Mouse (Mus musculus): ENCODE measurements around the gene Sbf1.

The Sbf1 gene

GRCm38 (mm10) chr15:89315190-89315731 lies at the start of gene Sbf1:
TSS of gene Sbf1 (minus strand) at chr15:89315311.
- DNase-seq (ENCODE audit: low spot score in 2 of 2), result peak; percentile 98

- DNase-seq (ENCODE audit: low spot score in 2 of 2), result no peak
Observed at GRCm38 (mm10) chr15:89363051-89363450, 47.9 kb upstream of the Sbf1 start.

- no peak for DNase-seq (ENCODE audit: low spot score in 2 of 2)
Observed at GRCm38 (mm10) chr15:89358784-89359183, 43.7 kb upstream of the Sbf1 start.

- DNase-seq (ENCODE audit: low spot score in 2 of 2), result peak; percentile 91 to 93
Observed at GRCm38 (mm10) chr15:89356372-89356771, 41.3 kb upstream of the Sbf1 start.

- peak; percentile 96 for DNase-seq (ENCODE audit: low spot score in 2 of 2)
Observed at GRCm38 (mm10) chr15:89355241-89356187, 40.4 kb upstream of the Sbf1 start, which contains the start of the genes Lmf2 and Ncaph2. TSS of gene Lmf2 (minus strand) at chr15:89355659. TSS of gene Ncaph2 (plus strand) at chr15:89355719.

- DNase-seq (ENCODE audit: low spot score in 2 of 2), result no peak
Observed at GRCm38 (mm10) chr15:89354455-89354854, 39.3 kb upstream of the Sbf1 start.

- peak in 1 of 2 experiments; percentile 36 for DNase-seq (ENCODE audit: low spot score in 2 of 2)
Observed at GRCm38 (mm10) chr15:89353837-89354236, 38.7 kb upstream of the Sbf1 start.

- no peak for DNase-seq (ENCODE audit: low spot score in 2 of 2)
Observed at GRCm38 (mm10) chr15:89352795-89353194, 37.7 kb upstream of the Sbf1 start.

GRCm38 (mm10) chr15:89352054-89352453 lies 36.9 kb upstream of the Sbf1 start:
- DNase-seq (ENCODE audit: low spot score in 2 of 2), result no peak

- DNase-seq (ENCODE audit: low spot score in 2 of 2), result no peak
Observed at GRCm38 (mm10) chr15:89351302-89351701, 36.2 kb upstream of the Sbf1 start.

- DNase-seq (ENCODE audit: low spot score in 2 of 2), result no peak
Observed at GRCm38 (mm10) chr15:89350447-89350846, 35.3 kb upstream of the Sbf1 start.

GRCm38 (mm10) chr15:89343325-89343724 lies 28.2 kb upstream of the Sbf1 start:
- DNase-seq (ENCODE audit: low spot score in 2 of 2), result no peak

- DNase-seq (ENCODE audit: low spot score in 2 of 2), result no peak
Observed at GRCm38 (mm10) chr15:89341678-89342077, 26.6 kb upstream of the Sbf1 start.

GRCm38 (mm10) chr15:89340136-89340535 lies 25.0 kb upstream of the Sbf1 start:
- no peak for DNase-seq (ENCODE audit: low spot score in 2 of 2)

GRCm38 (mm10) chr15:89339696-89340095 lies 24.6 kb upstream of the Sbf1 start:
- no peak for DNase-seq (ENCODE audit: low spot score in 2 of 2)

GRCm38 (mm10) chr15:89336422-89336821 lies 21.3 kb upstream of the Sbf1 start:
- no peak for DNase-seq (ENCODE audit: low spot score in 2 of 2)

GRCm38 (mm10) chr15:89334774-89335537 lies 19.8 kb upstream of the Sbf1 start:
- DNase-seq (ENCODE audit: low spot score in 2 of 2), result no peak

- no peak for DNase-seq (ENCODE audit: low spot score in 2 of 2)
Observed at GRCm38 (mm10) chr15:89334271-89334670, 19.2 kb upstream of the Sbf1 start, which contains the start of gene Miox. TSS of gene Miox (plus strand) at chr15:89334398.

- DNase-seq (ENCODE audit: low spot score in 2 of 2), result no peak
Observed at GRCm38 (mm10) chr15:89326441-89326840, 11.3 kb upstream of the Sbf1 start.

- DNase-seq (ENCODE audit: low spot score in 2 of 2), result no peak
Observed at GRCm38 (mm10) chr15:89323656-89324055, 8.5 kb upstream of the Sbf1 start.

- no peak for DNase-seq (ENCODE audit: low spot score in 2 of 2)
Observed at GRCm38 (mm10) chr15:89322670-89323522, 7.8 kb upstream of the Sbf1 start, which contains the start of gene Adm2. TSS of gene Adm2 (plus strand) at chr15:89322720.
